Mouse (Mus musculus) thymus, adult 2 months (tissue): ENCODE results near the gene Zdhhc13.

ENCODE experiments used
- CTCF ChIP-seq: fragments of 200-500 bp; IDR thresholded peaks from 2 replicates; pipeline ENCODE4 v1.5.1; 2012; ENCODE audit warnings: mild to moderate bottlenecking, control low read depth, low read length, moderate library complexity, borderline replicate concordance; ENCODE audit not compliant: control insufficient read depth, poor library complexity, insufficient read depth; ENCODE audit errors: extremely low read depth
- POLR2A ChIP-seq: fragments of 200-500 bp; IDR thresholded peaks from 2 replicates; pipeline ENCODE4 v1.6.1; 2012; ENCODE audit warnings: mild to moderate bottlenecking, low read length, control low read depth, moderate library complexity; ENCODE audit not compliant: control insufficient read depth, poor library complexity, insufficient read depth; ENCODE audit errors: extremely low read depth

DNA sequence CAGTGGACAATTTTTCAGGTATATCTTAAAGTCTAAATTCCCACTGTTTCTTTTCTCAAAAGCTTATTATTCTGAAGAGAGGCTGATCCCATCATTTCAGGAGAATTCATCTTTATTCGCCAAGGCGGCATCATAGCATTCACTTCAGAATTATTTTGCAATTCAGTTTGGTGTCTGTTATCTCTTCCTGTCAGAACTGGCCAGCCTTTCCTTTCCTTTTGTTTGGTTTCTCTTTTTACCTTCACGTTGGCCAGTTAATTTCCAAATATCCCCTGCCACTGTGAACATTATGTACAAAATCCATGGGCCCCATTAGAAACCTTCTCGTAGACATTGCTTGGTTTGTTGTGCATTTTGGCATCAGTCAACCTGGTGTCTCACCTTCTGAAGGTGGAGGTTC, 70.6 kb downstream of the Zdhhc13 start:
- TF ChIP-seq POLR2A, result no peak
- no peak for TF ChIP-seq CTCF
